Mouse (Mus musculus) CD4-positive helper T cell, adult 2 months (primary cell): ENCODE measurements at regions not wholly inside any gene's neighbourhood (a gene's known extent, or its start where the extent isn't known, plus 50 kb on each side); places are given as distances from the start of the nearest gene placed in this dataset.
"Not testable (repeated sequence)": the region's sequence is repeated elsewhere in the genome, so short reads cannot be mapped to it uniquely, and the experiment has no call there.

Experiments
- DNase-seq: peaks from one replicate; pipeline ENCODE4 v3.0.0-alpha.2; 2012; ENCODE audit warnings: low read depth, missing footprints, low spot score

DNA sequence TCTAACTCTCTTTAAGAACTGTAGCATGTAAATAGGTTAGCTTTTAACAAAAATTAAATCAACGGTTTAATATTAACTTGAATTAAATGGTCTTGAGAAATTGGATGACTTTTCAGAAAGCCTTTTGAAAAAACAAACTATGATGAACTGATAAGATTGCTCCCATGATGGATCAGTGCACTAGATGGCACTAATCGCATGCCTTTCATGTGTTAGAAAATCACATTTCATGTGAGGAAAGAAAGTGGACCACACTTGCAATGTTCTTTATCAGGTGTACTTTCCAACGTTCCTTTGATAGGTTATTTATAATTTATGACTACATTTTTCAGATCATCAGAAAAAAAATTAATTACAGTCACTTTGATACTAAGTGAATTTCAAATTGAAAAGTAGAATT is 1003.2 kb upstream of the 4930412O13Rik start:
- DNase-seq, result peak; percentile 51

DNA sequence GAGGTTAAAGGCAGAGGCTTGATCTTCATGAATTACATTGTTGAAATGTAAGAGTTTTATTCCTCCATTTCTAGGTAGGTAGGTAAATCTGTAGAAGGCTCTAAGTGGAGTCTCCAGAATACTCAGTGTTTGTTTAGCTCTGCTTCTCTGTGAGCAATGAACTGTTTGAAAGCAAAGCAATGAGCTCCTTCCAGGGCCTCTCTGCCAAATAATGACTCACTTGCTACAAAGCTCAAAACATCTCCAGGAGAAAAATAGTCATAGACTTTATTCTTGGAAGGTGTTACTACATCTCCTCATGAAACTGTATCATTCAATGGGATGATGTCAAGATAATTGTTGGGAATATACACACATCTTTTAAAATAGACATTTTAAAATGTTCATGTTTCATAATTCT is 968.6 kb upstream of the 4930412O13Rik start:
- DNase-seq, result no peak

DNA sequence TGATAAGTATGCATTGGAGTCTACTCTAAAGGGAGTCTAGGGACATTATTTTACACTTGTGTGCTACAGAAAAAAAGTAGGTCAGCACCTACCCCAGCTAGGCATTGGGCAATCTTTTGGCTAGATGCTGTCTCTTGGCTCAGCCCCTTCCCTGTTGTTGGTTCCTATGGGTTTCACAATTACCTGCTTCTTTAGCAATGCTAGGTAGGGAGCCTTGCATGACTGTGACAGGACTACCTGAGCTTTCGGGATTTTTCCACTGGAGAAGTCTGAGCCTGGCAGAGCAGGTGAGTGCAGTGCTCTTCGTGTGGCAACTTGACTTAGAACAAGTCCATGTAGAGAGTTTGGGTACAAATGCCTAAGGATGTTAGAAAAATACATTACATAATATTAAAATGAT is 956.2 kb upstream of the 4930412O13Rik start:
- DNase-seq, result no peak

- DNase-seq, result peak; percentile 46
Measured at GRCm38 (mm10) chr2:8941574-8941973, 939.5 kb upstream of the 4930412O13Rik start.

DNA sequence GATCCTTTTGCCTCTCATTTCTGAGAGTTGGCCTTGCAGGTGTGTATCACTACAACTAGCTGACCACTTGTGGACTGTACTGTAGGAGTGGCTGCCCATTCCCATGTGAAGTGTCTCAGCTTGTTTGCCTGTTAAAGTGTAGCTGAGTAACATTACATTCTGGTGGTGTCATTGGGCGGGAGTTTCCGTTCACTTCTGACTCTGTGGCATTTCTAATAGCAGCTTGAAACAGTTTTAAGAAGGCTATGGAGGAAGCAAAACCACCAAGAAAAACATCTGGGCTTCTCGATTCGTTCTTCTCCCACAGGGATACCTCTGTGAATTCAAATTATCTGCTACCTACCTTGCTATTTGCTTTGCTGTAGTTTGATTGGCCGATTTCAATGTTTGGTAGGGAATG is 922.1 kb upstream of the 4930412O13Rik start:
- peak; percentile 62 for DNase-seq

DNA sequence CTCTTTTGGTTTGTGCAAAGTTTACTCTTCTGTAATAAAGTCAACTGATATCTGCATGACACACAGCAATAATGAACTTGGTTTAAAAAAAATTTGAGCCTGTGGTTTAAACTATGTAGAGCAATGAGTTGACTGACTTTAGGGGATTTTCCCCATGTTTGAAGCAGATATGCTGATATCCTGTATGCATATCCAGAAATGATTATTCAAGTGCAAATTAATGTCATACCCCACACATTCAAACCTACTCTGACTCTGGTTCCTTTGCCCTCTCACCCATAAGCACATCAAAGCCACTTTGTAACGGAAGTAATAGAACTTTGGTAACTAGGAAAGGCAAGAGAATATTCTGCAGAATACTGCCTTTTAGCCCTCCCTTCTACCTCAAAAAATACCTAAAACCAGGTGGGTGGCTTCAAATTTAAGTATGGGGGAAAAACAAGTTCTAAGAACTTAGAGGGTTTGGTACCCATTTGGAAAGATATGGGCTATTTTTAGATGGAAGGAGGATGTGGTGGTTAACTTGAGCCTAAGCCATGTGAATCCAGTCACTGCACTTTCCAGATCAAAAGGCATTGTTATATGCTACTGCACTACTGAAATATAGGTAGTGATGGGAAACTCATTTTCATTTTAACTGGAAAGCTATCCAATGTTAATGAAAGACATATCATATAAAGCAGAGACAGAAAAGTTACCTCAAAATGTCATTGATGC is 915.9 kb upstream of the 4930412O13Rik start:
- peak; percentile 78 for DNase-seq

DNA sequence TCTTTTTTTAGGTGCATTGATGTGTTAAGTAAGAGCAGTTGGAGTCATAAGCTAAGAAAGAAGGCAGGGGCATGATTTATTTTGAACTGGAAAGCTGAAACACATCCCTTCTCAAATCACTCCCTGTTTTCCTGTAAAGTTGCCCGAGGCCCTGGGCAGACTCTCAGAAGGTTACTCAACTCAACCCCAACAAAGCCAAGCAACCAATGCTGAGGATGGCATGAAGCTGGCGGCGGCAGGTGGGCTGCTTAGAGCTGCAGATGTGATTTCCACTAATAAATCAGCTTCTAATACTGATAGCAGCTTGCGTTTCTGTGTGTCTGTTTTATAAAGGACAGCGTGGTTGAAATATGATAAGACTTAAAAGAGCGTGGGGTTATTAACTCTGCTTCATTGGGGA is 905.4 kb upstream of the 4930412O13Rik start:
- DNase-seq, result no peak

DNA sequence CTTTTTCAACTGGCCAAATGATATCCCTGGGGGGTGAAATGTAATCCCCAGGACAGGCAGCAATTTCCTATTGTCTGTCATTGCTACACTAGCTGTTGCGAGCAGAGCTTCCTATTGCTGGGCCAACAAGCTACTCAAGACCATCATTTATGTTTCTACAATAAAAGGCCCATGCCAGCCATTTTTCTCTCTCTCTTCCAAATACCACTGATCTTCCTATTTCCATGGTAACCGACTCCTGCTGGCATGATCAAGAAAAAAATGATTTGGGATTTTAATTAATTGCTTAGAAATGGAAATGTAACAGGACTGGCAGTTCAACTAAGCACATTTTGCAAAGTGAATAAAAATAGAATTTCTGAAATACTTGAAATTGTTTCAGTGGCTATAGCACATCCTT is 868.7 kb upstream of the 4930412O13Rik start:
- DNase-seq, result no peak

DNA sequence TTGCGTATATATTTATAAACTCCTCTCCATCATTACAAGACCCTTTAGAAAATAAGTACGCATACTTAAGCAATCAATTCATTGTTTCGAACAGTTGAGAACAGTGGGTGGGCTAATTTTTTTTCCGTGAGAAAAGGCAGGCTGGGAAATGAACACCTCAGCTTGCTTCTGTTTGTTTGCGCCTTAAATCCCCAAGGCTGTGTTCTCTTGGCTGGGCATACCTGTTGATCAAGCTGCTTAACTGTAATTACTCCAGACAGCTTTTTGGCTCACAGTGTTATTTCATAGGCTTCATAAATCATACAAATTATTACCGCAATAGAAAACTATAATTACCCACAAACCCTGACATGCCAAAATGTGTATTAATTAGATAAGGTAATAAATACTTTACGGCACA is 848.0 kb upstream of the 4930412O13Rik start:
- DNase-seq, result no peak

GRCm38 (mm10) chr2:9042355-9042754 is 838.7 kb upstream of the 4930412O13Rik start:
- not testable (repeated sequence) for DNase-seq

GRCm38 (mm10) chr2:9047980-9048379 is 833.1 kb upstream of the 4930412O13Rik start:
- DNase-seq, result no peak

GRCm38 (mm10) chr2:9073851-9074250 is 807.2 kb upstream of the 4930412O13Rik start:
- no peak for DNase-seq

GRCm38 (mm10) chr2:9078158-9078557 is 802.9 kb upstream of the 4930412O13Rik start:
- DNase-seq, result no peak

DNA sequence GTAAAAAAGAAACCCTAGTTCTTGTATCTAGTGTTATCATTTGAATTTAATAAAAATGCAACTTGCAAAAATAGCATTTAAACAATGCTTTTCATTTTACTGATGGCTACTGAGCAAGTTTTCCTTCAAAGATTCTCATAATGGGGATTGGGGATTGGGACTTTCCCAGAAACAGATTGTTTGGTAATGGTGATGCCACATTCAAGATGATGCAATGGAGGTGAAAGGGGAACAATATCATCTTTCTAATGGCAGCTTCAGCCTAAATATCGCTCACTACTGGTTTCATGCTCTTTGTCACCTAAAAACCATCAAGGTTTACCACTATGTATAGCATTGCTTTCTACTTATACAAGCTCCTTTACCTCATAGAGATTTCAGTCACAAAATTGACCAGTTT is 799.3 kb upstream of the 4930412O13Rik start:
- no peak for DNase-seq

- DNase-seq, result no peak
Measured at GRCm38 (mm10) chr2:9095317-9095716, 785.7 kb upstream of the 4930412O13Rik start.

- DNase-seq, result peak; percentile 67
Measured at GRCm38 (mm10) chr2:9116697-9117096, 764.4 kb upstream of the 4930412O13Rik start.

DNA sequence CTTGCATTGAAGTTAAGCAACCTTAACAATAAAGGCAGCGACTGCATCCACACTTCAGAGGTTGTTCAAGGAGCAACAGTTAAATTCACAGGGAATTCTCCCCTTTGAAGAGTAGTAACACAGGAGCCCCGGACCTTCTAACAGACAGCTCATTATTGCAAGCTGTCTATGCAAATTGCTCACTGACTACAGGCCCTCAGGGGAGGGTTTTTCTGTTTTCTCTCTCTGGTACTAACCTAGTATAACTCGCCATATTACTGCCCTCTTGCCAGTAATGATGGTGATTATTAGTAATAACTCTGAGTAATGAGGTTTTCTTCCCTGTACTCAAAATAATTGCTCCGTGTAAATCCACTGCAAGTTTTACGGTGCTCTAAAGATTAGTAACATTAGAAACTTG is 763.5 kb upstream of the 4930412O13Rik start:
- DNase-seq, result no peak

DNA sequence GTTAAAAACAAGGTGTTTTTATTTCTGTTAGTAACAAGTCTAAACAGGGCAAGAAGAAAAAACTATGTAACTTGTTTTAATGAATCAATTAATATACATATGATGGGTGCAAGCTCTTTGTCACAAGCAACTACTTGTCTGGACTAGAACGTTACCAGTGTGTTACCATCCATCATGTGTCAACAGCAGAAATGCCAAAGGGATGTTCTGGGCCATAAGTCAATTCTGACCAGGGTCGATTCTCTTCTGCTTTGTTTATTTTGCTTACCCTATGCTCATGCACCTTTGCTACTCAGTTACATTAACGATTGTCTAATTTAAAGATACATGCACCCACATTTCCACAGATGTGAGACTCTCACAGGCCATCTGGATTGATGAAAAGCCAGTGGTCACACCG is 744.1 kb upstream of the 4930412O13Rik start:
- no peak for DNase-seq

DNA sequence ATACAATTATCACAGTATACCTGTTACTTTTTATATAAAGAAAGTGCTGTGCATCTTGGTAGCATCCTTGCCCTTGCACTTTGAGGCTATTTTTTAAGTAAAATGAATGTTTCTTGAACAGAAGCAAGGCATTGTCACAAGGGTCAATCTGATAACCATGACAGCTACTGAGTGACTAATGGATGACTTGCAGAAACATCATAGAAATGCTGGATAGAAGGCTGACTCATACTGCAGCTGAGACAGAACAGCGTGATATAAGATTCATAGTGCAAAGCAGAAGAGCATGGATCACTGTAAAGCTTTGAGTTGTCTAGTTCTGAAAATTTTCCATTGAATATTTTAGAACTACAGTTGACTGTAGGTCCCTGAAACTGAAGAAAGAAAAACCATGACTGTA is 739.6 kb upstream of the 4930412O13Rik start:
- DNase-seq, result no peak

- no peak for DNase-seq
Measured at GRCm38 (mm10) chr2:9155604-9156003, 725.4 kb upstream of the 4930412O13Rik start.

- no peak for DNase-seq
Measured at GRCm38 (mm10) chr2:9160181-9160580, 720.9 kb upstream of the 4930412O13Rik start.

DNA sequence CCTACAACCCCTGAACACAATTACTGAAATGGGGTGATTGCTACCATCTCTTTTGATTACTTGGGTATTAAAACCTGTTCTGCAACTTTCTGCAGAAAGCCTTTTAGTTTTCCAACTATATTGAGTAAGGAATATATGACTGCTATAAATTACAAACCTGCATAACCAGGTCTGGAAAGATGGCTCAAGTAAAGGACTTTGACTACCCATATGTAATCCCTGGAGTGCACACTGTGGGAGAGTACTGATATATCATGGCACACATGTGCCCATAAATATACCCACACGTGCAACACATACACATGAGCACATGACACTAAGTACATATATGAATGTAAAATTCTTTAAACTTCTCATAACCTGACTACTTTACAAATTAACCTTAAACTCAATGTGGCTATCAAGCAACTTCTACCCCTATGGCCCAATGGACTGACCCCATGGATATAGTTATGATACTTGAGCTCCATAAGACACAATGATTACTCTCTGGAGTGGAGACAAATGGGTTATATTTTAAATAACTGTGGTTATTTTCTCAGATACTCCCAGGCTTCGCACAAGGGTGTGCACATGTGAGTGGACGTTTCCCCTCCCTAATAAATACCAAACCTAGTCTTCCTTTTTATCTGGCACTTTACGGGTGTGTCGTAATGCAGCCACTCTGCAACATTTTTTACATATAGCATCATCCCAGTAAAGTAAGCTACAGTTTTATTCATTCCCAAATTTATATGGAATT is 717.1 kb upstream of the 4930412O13Rik start:
- no peak for DNase-seq

DNA sequence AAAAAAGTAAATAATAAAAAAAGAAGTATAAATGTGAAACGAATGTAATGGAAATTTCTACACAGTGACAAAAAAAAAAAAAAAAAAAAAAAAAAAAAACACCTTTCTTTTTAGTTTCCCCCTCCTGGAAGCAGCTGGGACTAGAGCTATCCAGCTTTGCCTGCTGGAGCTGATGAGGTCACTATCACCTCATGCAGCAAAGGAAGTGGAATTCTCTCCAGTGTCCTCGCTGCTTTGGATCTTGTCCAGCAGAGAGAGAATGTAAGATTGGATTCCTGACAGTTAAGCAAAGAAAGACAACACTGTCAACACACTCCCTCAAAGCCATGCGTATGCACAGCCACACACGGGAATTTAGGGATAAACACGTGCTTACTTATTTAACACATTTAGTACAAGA is 698.9 kb upstream of the 4930412O13Rik start:
- DNase-seq, result no peak
